Mouse (Mus musculus) adrenal gland, adult (tissue): Measurements from ENCODE around the gene Rgl1.

Source experiments
- DNase-seq, 2 experiments: peaks; one replicate each; pipeline ENCODE4 v3.0.0; 2022 to 2023; ENCODE audit warnings: low spot score in 1 of 2; ENCODE audit not compliant: inconsistent age in 2 of 2

Gene Rgl1

GRCm38 (mm10) chr1:152591746-152592498, 174.2 kb downstream of the Rgl1 start:
- DNase-seq: no peak

DNA sequence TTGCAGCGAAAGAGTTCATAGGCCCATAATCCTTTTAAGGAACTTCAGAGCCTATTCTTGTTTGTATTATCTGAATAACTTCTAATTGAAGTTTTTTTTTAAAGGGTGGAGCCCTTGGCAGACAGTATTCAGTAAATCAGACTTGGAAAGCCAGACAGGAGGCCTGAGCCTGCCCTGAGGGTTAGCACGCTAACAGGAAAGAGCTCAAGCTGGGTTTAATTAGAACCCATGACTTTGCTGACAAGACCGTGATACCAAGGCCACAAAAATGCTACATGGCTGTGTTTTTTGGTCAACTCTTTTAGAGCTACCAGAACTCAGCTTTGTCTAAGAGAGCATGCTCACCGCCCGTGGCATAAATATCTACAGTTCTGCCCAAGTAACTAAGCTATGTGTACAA, 175.8 kb downstream of the Rgl1 start:
- DNase-seq: no peak

- DNase-seq: peak; percentile 61 to 86
Measured at GRCm38 (mm10) chr1:152589331-152589935, 176.7 kb downstream of the Rgl1 start.

DNA sequence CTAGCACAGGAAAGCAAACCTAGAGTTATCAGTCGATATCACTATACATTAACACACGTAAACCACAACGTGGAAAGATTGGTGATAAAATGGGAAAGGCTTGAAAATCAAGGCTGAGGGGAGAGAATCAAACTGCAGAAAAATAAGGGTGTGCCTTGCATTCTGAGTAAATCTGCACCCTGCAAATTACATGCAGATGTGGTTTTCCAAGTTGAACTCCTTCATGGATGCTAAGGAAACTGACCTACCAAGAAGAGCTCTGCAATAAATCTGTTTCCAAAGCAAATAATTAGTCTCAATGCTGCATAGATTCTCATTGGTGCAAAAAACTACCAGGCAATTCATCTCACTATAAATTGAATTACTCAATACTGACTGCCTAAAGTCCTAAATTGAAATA, 178.7 kb downstream of the Rgl1 start:
- DNase-seq: no peak

DNA sequence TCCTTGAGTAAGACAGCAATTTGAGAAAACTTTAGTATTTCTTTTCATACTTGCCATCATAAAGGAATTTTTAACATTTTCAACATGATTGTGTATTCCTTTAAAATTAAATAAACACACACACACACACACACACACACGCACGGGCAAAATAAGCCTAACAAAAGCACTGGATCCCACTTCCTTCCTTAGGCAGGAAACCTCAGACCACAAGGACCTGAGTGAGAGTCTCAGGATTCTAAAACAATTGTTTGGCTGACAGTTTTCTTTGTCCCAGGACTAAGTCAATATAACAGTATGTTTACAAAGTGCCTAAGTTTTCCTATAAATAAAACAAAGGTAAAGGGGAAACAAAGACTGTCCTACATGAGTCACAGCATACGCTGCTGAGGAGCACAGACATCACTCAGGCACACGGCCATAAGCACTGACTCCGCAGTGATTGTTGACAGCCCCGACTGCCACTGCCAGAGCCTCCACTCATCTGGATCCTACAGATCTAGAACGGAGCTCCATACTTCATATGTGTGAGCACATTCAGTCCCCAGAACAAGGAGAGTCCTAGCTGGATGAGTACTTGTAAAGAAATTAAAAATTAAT, 180.7 kb downstream of the Rgl1 start:
- DNase-seq: no peak

DNA sequence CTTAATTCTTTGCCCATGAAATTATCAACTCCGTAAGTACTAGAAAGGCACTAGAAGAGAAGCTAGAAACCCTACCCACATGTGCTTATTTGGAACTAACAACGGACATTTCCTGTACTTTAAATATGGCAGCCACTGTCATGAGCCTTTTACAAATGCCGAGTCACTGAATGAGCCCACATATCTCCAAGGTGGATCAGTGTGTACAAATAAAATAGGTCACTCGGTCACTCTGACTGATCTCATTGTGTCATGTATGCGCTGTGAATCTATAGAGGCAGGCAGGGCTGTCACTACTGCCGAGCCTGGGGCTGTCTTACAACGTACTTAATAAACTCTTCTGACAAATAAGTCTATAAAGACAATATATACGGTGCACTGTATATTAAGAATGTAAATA, 181.2 kb downstream of the Rgl1 start:
- DNase-seq: no peak

DNA sequence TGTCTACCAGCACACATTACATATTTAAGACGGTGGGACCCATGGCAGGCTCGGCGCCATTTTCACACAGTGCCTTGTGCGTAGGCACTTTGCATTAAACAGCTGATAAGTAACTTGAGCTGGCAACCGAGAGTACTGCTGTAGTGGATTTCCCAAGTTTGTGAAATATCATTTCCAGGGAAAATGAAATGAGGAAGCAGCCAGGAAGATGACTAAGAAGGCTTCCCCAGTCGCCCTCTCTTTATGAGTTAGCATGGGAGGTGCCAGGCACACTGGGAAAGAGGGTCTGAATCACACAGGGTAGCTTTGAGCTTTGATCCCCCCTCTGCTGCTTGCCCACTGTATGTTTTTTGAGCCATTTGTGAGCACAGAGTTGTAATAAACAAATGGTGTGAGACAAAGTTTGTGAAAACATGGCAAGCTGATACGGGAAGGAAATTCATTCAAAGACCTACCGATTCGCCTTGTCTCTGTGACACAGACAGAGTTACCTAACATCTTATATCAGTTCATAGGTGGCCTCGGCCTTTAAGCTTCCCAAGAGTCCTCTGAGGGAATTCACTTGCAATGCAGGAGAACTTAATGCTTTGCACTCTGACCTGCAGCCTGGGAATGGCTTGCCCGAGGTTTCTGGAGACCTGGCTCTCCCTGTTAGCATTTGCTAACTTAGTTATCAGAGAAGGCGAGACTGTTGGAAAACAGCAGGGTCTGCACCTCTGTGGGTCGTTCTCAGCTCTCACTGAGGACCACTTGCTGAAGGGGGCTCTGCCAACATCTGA, 184.8 kb downstream of the Rgl1 start:
- DNase-seq: no peak

GRCm38 (mm10) chr1:152578944-152579343, 187.2 kb downstream of the Rgl1 start:
- no peak for DNase-seq

DNA sequence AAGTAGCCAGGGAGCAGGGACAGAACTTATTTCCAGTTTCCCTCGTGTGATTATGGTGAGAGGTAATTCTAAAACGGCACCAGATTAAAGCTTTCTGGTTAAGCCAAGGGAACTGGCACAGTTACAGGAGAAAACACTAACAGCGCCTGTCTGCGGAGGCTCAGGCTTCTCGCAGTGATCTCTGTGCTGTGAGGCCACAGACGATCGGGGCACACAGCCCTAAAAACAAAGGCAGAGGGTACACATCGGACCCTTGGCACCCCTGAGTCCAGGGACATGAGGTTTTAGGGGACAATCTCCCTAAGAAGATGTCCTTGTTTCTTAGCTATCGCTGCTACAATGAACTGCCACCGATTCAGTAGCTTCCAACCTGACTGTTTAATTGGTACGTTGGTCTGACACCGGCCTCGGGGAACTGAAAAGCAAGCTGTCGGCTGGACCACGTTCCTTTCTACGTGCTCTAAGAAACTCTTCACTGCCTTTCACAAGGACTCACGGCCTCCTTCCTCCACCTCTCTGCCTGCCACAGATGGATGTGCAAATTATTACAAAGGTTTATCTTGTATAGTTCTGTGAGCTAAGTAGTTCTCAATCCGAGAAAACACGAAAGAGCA, 187.9 kb downstream of the Rgl1 start:
- no peak for DNase-seq

DNA sequence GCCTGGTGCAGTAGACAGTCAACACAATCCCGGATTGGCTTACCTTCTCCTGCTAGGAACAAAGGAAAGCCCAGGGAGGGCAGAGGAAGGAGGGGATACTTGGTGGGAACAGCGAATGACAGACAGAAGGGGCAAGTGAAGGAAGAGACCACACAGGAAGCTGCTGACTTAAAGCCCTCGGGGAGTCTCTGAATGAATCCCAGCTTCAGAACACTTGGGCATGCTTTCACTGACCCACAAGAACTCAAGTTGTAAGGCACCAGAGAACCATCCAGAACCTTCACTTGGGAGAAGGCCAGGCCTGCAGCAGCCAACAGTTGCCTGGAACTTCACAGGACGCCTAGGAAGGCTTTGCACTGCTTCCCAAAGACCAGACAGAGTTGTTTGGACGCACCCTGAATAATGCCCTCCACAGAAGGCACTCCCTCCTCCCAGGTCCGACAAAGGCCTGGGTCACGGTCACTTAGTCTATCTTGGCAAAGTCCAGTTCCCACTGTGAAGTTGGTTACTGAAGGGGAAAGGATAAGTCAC, 189.5 kb downstream of the Rgl1 start:
- DNase-seq: no peak

DNA sequence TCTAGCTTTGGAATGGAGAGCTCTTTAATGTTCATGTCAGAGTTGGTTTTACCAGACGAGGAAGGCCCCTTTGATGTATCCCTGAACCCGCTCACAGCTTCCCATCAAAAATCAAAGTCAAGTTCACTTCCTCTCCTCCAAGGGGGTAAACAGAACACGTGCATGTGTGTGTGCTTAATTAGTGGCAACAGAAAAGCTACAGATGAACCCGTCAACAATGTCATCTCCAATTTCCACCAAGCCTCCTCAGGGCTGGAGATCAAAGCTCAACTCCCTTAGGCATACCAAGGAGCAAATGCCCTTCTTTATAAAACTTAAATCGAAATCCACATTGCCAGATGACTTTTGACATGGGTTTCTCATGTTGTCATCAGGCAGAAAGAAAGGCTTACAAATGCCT, 191.1 kb downstream of the Rgl1 start:
- DNase-seq: no peak

DNA sequence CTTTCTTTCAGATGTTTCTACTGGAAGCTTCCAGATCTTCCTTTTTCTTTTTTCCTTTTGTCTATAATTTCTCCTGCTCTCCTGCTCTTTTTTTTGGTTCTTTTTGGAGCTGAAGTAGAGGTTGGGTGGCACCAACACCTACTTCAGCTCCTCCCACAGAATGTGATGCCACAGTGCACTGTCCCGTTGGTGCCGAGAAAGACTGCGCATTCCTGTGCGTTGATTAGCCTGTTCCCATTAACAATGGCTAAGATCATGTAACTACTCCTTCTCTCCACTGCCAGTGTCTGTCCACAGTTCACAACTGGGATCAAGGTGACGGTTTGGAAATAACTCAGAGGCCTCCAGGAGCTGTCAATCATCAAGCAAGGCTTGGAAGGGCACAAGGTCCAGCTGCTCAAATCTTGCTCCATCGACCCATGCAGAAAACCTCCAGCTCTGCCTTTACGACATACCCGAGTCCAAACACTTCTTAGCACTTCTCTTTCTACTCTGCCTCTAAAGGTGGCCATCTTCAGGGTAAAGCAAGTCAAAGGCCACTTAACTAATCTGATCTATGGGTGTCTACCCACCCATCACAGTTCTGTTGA, 192.6 kb downstream of the Rgl1 start:
- DNase-seq: peak in 1 of 2 experiments; percentile 62

- DNase-seq: peak in 1 of 2 experiments; percentile 52
Measured at GRCm38 (mm10) chr1:152572755-152573469, 193.2 kb downstream of the Rgl1 start.

DNA sequence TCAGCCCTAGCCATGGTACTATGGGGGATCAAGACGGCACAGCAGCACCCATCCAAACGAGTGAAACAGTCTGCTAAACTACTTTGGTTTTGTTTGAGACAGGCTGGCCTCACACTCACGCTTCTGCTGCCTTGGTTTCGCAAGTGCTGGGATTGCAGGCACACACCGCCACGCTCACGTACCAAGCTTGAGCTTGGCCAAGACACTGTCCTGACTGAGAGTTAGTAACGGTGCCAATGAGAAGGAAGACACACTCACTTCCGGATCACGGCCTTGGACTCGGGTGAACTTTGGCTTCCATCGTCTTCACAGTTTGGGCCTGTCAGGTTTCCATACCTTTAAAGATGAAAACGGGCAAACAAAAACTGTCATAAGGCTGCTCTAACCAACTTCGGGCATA, 194.8 kb downstream of the Rgl1 start:
- DNase-seq: no peak

- no peak for DNase-seq
Measured at GRCm38 (mm10) chr1:152570681-152571080, 195.5 kb downstream of the Rgl1 start.

GRCm38 (mm10) chr1:152563282-152563681, 202.9 kb downstream of the Rgl1 start:
- DNase-seq: no peak

DNA sequence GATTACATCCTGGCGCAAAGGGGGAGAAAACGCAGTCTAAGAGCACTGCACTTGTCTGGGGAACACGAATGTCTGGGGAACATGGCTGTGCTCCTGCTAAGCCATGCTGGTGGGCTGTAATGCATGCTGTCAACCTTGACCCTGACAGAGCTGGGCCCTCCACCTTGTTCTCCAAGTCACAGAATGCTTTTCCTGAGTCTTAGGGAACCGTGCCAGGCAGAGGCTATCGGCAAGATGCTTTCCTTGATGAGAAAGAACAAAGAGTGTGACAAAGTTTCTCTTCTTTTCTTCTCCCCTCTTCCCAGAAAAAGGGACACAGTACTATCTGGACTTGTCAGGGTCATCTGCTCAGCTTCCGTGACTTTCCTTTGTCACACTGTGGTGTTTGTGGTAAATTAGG, 203.3 kb downstream of the Rgl1 start:
- DNase-seq: no peak

- DNase-seq: no peak
Measured at GRCm38 (mm10) chr1:152560477-152560876, 205.7 kb downstream of the Rgl1 start.

DNA sequence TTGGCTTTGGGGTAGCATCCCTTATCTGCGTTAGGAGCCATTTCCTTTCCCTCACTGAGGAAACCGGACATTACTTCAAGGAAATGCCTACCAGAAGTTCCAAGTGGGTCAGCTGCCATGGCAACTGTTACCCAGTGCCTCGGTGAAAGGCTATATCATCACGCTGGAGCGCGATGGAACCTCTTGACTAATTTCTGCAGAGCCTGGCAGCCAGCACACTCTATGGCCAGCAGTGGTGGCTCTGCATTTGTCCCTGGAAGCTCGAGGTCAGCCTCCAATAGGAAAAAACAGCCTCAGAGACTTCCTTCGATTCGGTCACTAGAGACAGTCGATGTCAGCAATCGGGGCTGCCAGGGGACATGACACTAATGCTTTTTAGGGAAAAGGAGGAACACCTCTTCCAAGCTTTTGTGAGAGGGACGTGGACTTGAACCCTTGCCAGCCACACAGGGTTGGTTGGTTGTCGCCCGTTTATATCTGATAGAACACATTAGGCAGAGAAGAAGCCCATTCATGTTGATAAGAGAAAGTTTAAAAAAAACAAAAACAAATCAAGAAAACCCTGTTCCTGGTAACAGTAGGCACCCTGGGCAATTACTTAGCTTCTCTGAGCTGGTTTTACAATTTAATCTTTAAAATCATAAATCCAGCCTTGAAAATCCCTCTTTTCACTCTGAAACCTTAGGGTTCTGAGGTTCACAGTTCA, 209.4 kb downstream of the Rgl1 start:
- peak in 1 of 2 experiments; percentile 41 for DNase-seq
